Mouse (Mus musculus) heart, adult 2 months (tissue): ENCODE results near the gene Faap100. TPM values are rescaled to one million over a fixed set of nuclear protein-coding genes. Genes with fewer than 3 reads are reported as not detected.
"Not testable (repeated sequence)": the region's sequence is repeated elsewhere in the genome, so short reads cannot be mapped to it uniquely, and the experiment has no call there.

ENCODE experiments used
- DNase-seq, 2 experiments: peaks; one replicate each; pipeline ENCODE4 v3.0.0; 2021
- H3K27ac ChIP-seq: fragments of 200-600 bp; 2 replicates; pipeline ENCODE4 v1.8.1; 2022
- H3K27me3 ChIP-seq: fragments of 200-500 bp; 2 replicates; pipeline ENCODE4 v1.6.1; 2012; ENCODE audit warnings: mild to moderate bottlenecking, low read length, inconsistent platforms, mixed read lengths; ENCODE audit not compliant: control insufficient read depth, insufficient read depth
- H3K36me3 ChIP-seq: fragments of 200-500 bp; 2 replicates; pipeline ENCODE4 v1.6.1; 2012; ENCODE audit warnings: low read length, inconsistent platforms; ENCODE audit not compliant: control insufficient read depth, insufficient read depth
- H3K4me1 ChIP-seq: fragments of 200-500 bp; 2 replicates; pipeline ENCODE4 v1.6.1; 2011; ENCODE audit warnings: low read length; ENCODE audit not compliant: control insufficient read depth, insufficient read depth
- H3K4me3 ChIP-seq: fragments of 200-600 bp; 2 replicates; pipeline ENCODE4 v1.8.1; 2022
- H3K79me2 ChIP-seq: fragments of 200-500 bp; replicated peaks from 2 replicates; pipeline ENCODE4 v1.6.1; 2012; ENCODE audit warnings: mild to moderate bottlenecking, inconsistent platforms, low read length, moderate library complexity, mixed read lengths; ENCODE audit not compliant: control insufficient read depth, insufficient read depth
- H3K9ac ChIP-seq: fragments of 200-500 bp; 2 replicates; pipeline ENCODE4 v1.6.1; 2012; ENCODE audit warnings: low read depth, mild to moderate bottlenecking, control low read depth, inconsistent platforms, low read length, mixed read lengths
- CTCF ChIP-seq: fragments of 200-600 bp; IDR thresholded peaks from 2 replicates; pipeline ENCODE4 v1.8.1; 2022; ENCODE audit warnings: antibody characterized with exemption, mild to moderate bottlenecking, moderate library complexity
- EP300 ChIP-seq: fragments of 200-500 bp; IDR thresholded peaks from 2 replicates; pipeline ENCODE4 v1.6.1; 2011; ENCODE audit warnings: low read depth, low read length, control low read depth; ENCODE audit not compliant: insufficient read depth
- POLR2A ChIP-seq: fragments of 200-500 bp; IDR thresholded peaks from 2 replicates; pipeline ENCODE4 v1.6.1; 2011; ENCODE audit warnings: mild to moderate bottlenecking, low read depth, low read length, control low read depth; ENCODE audit not compliant: insufficient read depth
- WGBS: fragments of 180-500 bp; shearing (Covaris S2); methylation state at CpG from one replicate; pipeline ENCODE4 v1.1.7; 2018; 5-methylcytosine and 5-hydroxymethylcytosine counted together
- intact Hi-C: fragments of 180-260 bp; cut with DNase I; formaldehyde crosslinking; loops from one replicate; pipeline ENCODE4 v1.15.1; 2025
- polyA plus RNA-seq: library from polyadenylated mRNA; depleted of rRNA; stranded (reverse); fragments of >200 nt; gene quantifications from 2 replicates; pipeline ENCODE4 v1.2.3, GENCODE M21; 2012
- total RNA-seq, 2 experiments: library from RNA; stranded (reverse); gene quantifications; 2 replicates each; pipeline ENCODE4 v1.2.3; 2021

Faap100 gene
- total and polyA plus RNA-seq, 3 experiments, result 13.0 to 25.8 (median 13.4) TPM

DNA sequence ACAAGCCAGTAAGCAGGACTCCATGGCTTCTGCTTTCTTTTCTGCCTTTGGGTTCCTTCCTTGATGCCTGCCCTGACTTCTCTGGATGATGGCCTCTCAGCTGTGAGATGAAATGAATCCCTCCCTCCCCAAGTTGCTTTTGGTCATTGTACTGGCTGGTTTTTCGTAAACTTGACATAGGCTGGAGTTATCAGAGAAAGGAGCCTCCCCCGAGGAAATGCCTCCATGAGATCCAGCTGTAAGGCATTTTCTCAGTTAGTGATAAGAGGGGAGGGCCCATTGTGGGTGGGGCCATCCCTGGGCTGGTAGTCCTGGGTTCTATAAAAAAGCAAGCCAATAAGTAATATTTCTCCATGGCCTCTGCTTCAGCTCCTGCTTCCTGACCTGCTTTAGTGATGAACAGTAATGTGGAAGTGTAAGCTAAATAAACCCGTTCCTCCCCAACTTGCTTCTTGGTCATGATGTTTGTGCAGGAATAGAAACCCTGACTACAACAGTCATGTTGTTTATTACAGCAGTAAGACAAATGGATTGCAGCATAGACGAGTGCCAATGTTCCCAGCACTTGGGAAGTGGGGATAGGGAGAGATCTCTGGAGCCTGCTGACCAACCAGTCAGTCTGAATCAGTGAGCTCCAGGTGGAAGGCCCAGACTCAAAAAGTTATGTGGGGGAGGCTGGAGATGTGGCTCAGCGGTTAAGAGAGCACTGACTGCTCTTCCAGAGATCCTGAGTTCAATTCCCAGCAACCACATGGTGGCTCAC, 23.1 kb downstream of the Faap100 start:
- H3K4me1 ChIP-seq, result peaks cover 20% of the 10 kb centered on the region

DNA sequence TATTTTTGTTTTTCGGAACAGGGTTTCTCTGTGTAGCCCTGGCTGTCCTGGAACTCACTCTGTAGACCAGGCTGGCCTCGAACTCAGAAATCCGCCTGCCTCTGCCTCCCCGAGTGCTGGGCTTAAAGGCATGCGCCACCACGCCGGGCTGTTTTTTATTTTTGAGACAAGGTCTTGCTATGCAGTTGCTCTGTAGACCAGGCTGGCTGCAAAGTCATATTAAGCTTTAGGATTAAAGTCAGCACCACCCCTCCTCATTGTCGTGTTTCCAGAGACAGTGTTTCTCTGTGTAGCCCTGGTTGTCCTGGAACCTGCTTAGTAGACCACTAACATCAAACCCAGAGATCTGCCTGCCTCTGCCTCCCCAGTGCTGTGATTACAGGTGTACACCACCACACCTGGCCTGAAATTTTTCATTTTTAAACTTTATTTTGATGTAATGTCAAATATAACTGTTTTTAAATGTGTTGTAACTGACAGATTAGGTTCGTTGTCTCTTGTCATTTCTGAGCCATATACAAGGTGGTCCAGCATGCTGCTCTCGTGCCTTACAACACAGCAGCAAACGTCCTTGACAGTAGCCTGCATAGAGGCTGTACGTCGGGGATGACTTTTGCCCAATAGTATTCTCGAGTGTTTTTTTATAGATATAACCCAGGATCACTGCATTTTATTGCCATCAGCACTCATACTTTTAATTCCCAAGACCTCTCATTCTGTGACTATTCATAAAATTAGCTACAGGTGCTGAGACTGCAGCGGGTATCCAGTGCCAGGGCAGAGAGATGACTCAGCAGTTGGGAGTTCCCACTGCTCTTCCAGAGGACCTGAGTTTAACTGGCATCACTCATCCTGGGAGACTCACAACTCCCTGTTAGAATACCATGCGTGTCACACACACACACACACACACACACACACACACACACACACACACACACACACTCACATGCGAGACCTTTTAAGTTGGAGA, 24.0 kb downstream of the Faap100 start:
- Histone ChIP-seq H3K36me3 (no peaks in the 10 kb centered on the region), H3K27me3 (no peaks in the 10 kb centered on the region), H3K79me2 (no peaks in the 10 kb centered on the region), H3K9ac (no peak overlapping the region), H3K4me1 (peaks cover 16% of the 10 kb centered on the region), H3K27ac (peak overlapping the region; percentile 9; the same call in 1 of the 2 replicates), H3K4me3 (no peak overlapping the region)
- intact Hi-C loops, result loop anchor here (2.0 to 5.0 kb wide), 2 partner anchors 14 to 167 kb away; no protein-coding TSS in a partner anchor
- TF ChIP-seq CTCF, result no peak
- no peak for TF ChIP-seq EP300
- TF ChIP-seq POLR2A, result no peak
- DNase-seq, result peak in 1 of 2 experiments; percentile 25
- WGBS, result 76% methylated on average over 17 of the region's 17 CpGs

More for the DNA sequence above, 23.1 kb downstream of the Faap100 start:
- Histone ChIP-seq H3K4me3 (no peak overlapping the region), H3K36me3 (no peaks in the 10 kb centered on the region), H3K27ac (no peak overlapping the region), H3K27me3 (no peaks in the 10 kb centered on the region), H3K9ac (no peak overlapping the region), H3K79me2 (no peaks in the 10 kb centered on the region)
- no peak for TF ChIP-seq POLR2A
- intact Hi-C loops, result loop anchor here (2.0 kb wide), 1 partner anchor 13 kb away; no protein-coding TSS in a partner anchor
- 55% methylated on average over 5 of the region's 5 CpGs for WGBS
- peak in 1 of 2 experiments; percentile 22 for DNase-seq

DNA sequence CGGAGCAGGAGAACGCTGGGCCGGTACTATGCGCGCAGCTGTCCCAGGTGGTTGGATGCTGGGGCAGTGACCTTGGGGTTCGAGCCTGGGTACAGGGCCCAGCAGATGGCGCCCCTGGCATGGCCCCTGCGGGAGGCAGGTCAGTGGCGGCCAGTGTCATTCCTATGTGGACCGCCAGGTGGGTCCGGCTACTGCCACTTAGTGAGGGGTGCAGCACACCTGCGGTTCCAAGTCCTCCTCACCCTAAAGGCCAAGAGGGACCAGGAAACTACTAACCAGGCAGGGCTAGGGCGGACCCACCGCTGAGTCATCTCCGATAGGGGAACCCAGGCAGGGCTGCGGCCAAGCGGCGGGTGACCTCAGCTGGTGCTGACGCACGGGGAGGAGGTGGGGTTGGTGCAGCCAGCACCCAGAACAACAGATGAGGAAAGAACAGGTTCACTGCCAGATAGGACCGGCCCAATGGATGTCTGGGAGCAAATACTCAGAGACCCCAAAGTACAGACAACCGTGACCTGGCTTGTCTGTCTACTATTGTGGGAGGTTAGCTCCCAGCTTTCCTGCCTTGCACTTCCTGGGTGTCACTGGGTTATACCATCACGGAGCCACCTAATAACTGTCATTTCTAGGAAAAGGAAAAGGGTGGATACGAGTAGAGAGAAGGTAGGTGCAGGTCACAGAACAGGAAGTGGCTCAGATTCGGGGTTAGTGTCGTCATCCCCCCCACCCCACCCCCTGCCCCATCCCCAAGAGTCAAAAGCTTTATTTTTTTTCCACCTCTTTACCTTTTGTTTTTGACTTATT, 24.9 kb downstream of the Faap100 start:
- peak overlapping the region; percentile 35 for H3K4me3 ChIP-seq
- peak overlapping the region; percentile 57 for H3K9ac ChIP-seq
- intact Hi-C loops, result loop anchor here (1.0 to 5.0 kb wide), 4 partner anchors 15 to 166 kb away; no protein-coding TSS in a partner anchor
- no peaks in the 10 kb centered on the region for H3K79me2 ChIP-seq
- H3K4me1 ChIP-seq, result peaks cover 16% of the 10 kb centered on the region
- TF ChIP-seq POLR2A (peak; percentile 49), EP300 (peak; percentile 44), CTCF (peak; percentile 87)
- peak; percentile 91 to 93 for DNase-seq
- H3K27me3 ChIP-seq, result no peaks in the 10 kb centered on the region
- H3K36me3 ChIP-seq, result no peaks in the 10 kb centered on the region
- 10% methylated on average over 26 of the region's 26 CpGs for WGBS
- peak overlapping the region; percentile 79 for H3K27ac ChIP-seq

DNA sequence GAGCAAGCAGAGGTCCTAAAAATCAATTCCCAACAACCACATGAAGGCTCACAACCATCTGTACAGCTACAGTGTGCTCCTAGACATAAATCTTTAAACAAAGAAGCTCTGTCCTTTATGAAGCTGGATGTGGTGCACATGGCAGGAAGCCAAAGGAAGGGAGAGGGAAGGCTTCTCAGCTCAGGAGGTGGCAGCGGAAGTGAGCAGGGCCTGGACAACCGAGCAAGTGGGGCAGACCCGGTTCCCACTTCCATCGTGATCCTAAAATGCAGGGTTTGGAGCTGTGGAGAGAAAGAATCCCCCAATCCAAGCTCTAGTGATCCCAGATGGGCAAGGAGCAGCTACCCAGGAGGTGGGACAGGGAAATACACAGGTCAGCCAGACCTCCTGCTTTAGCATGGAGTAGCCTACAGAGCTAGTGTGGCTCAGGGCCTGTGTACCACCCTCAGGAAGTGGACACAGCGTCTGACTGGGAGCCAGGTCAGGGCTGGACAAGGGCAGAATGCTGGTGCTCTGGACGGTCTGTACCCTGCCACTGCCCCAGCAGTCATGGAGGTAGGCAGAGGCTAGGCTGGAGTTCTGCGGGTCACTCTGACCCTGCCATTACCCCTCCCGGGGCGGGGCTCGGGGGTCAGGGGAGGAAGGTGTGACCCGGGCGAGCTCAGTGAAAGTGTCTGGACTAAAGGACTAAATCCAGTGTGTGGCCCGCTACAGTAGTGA, 25.8 kb downstream of the Faap100 start:
- intact Hi-C loops, result loop anchor here (1.0 to 5.0 kb wide), 3 partner anchors 24 to 165 kb away; no protein-coding TSS in a partner anchor
- Histone ChIP-seq H3K9ac (0 out of 2 replicates have a peak overlapping the region, but pooled peaks have one; percentile 0), H3K27me3 (no peaks in the 10 kb centered on the region), H3K79me2 (peaks cover 3% of the 10 kb centered on the region), H3K4me3 (no peak overlapping the region), H3K36me3 (no peaks in the 10 kb centered on the region), H3K4me1 (peaks cover 16% of the 10 kb centered on the region), H3K27ac (peak overlapping the region; percentile 79)
- WGBS, result 34% methylated on average over 13 of the region's 13 CpGs
- peak; percentile 44 to 55 for DNase-seq
- TF ChIP-seq POLR2A (no peak), CTCF (no peak)

DNA sequence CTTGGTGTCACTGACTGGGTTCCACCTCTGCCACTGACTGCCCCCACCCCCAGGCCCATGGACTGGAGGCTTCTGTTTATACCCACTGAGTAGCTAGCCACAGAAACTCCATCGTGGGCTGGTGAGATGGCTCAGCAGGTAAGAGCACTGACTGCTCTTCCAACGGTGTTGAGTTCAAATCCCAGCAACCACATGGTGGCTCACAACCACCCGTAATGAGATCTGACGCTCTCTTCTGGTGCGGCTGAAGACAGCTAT, 26.5 kb downstream of the Faap100 start:
- intact Hi-C loops, result loop anchor here (2.0 to 5.0 kb wide), 2 partner anchors 25 to 165 kb away; no protein-coding TSS in a partner anchor
- not testable (repeated sequence) for H3K27me3 ChIP-seq, H3K4me3 ChIP-seq, H3K36me3 ChIP-seq, H3K27ac ChIP-seq, H3K79me2 ChIP-seq, DNase-seq, H3K9ac ChIP-seq
- 92% methylated on average over 5 of the region's 5 CpGs for WGBS
- peaks cover 16% of the 10 kb centered on the region for H3K4me1 ChIP-seq
